Mouse (Mus musculus) gastrocnemius, postnatal 4 days (tissue): ENCODE results near the gene Fcrl1. TPM values are rescaled to one million over a fixed set of nuclear protein-coding genes. Genes with fewer than 3 reads are reported as not detected.
"Not testable (repeated sequence)": the region's sequence is repeated elsewhere in the genome, so short reads cannot be mapped to it uniquely, and the experiment has no call there.

Experiments used
- DNase-seq, 2 experiments: peaks; one replicate each; pipeline ENCODE4 v3.0.0; 2021 to 2022; ENCODE audit warnings: low spot score in 2 of 2, mixed read lengths in 2 of 2
- long read RNA-seq, 2 experiments: library from polyadenylated mRNA; stranded (forward); transcript quantifications; one replicate each; pipeline ENCODE4 v2.0.0; 2021
- total RNA-seq, 2 experiments: library from RNA; stranded (reverse); gene quantifications; 2 replicates each; pipeline ENCODE4 v1.2.3; 2021

Fcrl1 gene
- total RNA-seq = under 1 TPM in 1 of 2 experiments, not detected in 1; 0.21 TPM
- long read RNA-seq, experiment 1 = 0 reads
- long read RNA-seq, experiment 2 = 0 reads

DNA sequence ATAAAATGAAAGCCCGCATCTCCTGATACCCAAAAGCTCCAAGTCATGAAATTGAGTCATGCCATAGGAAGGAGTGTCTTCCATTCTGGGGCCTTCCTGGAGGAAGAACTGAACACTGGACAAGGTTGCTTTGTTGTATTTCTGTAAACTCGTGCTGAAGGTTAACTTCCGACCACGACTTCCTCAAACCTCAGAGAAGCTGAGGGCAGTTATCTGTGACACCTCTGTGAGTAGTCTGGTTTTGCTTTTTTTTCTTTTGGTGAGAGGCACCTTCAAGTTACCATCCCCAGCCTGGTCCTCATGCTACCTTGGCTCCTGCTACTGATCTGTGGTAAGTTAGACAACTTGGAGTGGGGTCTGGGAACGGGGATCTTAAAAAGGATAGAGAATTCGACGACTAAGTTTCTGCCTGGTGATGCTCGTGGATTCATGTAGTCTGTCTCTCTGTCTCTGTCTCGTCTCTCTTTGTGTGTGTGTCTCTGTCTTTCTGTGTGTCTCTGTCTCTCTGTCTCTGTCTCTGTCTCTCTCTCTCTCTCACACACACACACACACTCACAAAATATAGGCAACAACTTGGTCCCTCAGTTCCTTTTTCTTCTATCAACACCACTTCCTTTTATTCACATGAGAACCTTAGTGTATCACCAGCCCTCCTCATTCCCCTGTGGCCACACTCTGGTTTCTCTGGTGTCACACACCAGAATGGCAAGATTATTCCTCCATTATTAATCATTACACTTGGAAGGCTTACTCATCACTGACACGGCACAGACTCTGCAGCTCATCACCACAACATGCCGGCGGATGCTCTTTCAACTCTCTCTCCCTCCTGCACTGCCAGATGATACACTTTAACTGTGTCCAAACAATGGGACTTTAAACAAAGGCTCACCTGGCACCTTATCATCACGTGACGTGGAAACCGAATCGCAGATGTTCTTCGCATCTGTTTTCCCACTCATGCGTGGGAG lies at the start of gene Fcrl1:
Gene Fcrl1 (plus strand): TSS at position 193 of the 971 bp plus-strand sequence.
- no peak for DNase-seq

DNA sequence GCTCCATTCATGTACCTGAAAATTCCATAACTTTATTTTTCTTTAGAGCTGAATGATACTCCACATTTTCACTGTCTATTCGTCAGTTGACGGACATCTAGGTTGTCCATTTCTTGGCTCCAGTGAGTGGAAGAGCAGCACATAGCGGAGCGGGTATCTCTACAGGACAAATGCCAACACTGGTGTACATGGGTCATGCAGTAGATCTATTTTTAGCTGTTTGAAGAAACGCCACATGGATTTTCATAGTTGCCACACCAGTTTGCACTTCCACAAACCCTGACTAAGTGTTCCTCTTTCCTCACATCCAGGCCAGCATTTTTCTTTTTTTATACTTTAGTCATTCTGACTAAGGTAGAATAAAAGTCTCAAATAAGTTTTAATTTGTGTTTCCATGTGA lies 38.3 kb upstream of the Fcrl1 start:
- no peak for DNase-seq

DNA sequence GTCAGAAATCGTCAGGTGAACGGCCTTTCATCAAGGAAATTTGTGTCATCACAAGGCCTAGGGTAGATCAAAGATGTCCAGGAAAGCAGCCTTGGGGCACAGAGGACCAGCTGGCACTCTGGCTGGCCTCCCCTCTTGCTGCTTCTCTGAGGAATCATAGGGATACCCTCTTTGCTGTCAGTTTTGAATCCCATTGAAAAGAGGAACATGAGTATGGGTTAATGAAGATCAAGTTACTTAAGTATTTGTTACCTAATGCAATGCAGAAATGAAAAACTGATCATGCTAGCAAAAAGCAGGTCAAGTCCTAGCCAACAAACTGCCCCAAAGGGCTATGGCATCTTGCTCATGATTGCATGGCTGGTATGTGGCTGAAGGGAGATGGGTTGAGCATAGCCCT lies 25.2 kb upstream of the Fcrl1 start:
- not testable (repeated sequence) for DNase-seq

DNA sequence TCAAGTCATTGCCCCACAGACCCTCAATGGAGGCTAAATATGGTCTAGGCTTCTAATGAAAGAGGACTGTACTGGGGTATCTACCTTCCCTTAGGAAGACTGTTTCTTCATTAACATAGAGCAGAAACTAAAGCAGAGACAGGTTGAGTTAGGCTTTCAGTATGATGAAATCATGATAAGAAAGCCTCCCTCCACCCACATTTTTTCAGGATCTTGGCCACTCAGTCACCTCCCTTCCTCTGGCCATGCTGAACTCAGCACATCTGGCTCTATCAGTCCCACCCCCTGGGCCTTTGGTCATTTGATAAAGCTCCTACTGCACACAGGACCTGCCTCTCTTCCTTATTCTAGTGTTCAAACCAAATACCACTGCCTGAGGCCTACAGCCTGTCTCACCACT lies 18.6 kb upstream of the Fcrl1 start, which contains the start of gene Cd5l:
Gene Cd5l (plus strand): TSS at position 301 of the 400 bp plus-strand sequence.
- DNase-seq = no peak

DNA sequence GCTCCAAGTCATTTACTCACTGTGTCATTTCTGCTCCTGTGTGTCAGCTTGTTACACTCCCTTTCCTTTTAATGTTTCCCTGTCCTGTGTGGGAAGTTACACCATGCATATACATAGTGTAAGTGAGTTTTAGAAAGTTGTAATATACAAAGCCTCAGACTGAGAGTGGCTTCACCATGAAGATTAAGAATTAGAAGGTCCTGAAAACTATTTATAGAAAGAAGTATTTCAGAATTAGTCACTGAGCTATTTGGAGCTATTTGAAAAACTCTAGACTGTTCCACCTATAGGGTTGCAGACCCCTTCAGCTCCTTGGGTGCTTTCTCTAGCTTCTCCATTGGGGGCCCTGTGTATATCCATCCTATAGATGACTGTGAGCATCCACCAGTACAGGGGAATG lies 17.0 kb upstream of the Fcrl1 start:
- DNase-seq = no peak

DNA sequence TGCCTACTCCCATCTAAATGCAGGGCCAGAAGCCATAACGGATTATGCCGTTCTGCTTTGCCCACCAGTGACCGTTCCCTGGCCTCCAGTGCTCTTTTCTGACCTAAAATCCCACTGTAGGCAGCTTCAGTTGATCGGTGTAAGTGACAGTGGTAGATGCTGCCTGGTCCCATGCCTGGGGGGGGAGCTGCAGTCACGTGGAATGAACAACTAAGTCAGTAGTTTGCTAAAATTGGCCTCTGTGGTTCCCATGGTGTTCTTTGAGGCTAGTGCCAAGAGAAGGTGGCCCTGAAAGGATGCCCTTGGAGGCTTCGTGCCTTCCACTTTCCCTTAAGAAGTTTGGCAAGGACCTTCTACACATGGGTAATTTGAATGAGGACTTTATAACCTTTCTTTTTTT lies 15.7 kb upstream of the Fcrl1 start:
- DNase-seq = no peak

DNA sequence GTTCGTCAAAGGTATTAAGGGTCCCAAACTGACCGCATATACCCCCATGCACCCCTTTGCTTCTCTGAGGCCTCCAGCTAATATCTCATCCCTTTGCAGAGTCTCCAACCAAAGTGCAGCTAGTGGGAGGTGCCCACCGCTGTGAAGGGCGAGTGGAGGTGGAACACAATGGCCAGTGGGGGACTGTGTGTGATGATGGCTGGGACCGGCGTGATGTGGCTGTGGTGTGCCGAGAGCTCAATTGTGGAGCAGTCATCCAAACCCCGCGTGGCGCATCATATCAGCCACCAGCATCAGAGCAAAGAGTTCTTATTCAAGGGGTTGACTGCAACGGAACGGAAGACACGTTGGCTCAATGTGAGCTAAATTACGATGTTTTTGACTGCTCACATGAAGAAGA lies 10.5 kb upstream of the Fcrl1 start:
- no peak for DNase-seq

DNA sequence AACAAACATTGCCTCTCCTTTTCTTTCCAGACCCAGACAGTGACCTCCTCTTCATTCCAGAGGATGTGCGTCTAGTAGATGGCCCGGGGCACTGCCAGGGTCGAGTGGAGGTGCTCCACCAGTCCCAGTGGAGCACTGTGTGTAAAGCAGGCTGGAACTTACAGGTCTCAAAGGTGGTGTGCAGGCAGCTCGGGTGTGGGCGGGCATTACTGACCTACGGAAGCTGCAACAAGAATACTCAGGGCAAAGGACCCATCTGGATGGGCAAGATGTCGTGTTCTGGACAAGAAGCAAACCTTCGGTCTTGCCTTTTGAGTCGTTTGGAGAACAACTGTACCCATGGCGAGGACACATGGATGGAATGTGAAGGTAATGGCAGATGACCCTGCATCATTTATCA lies 8.7 kb upstream of the Fcrl1 start:
- no peak for DNase-seq

DNA sequence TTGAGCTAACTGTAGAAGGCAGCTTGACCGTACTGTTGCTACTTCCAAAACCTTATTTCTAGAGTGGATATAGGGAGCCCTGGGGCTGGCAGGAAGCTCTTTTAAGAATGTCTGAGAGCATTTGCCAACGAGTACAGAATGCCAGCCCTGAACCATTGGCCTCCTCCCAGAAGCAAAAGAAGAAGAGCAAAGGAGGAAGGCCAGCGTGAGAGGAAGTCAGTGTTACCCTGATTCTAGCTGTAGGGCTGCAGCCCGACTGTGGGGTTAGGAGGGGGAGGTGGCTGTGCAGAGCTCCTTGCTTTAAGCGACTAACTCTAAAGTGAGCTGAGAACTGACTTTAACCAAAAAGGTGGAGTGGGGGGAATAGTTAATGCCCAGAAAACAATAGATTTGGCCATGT lies 7.0 kb upstream of the Fcrl1 start:
- no peak for DNase-seq

DNA sequence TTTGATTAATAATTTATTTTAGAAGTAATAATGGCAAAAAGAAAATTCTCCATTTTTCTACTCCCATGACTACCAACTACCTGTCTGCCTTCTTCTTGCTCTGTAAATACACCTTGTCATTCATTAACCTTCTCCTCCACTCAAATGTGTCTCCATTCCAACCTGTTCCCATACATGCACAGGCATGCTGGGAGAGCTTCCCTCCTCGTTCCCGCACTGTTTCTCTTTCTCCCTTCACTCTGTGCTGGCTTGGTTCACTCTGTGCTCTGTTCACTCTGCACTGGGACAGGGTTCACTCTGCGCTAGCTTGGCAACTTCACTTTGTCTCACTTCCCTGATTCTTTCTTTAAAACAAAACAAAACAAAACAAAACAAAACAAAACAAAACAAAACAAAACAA lies 1.0 kb downstream of the Fcrl1 start:
- no peak for DNase-seq

DNA sequence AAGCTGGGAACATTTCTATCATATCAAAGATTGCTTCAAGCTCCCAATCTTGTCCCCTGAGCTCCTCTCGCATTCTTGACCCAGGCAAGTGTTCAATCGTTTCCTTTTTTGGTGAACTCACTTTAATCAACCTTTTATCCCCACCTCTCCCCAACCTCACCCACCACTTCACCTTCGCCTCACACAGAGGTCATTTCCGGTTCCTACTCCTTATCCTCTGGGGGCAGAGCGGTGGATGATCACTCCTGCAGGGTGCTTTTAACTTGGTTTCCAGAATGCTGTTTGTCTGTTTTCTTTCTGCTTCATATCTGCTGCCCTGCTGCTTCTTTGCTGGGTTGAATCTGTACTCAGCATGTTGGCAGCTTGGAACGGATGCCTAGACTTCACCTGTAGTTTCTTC lies 1.5 kb downstream of the Fcrl1 start:
- DNase-seq = no peak

DNA sequence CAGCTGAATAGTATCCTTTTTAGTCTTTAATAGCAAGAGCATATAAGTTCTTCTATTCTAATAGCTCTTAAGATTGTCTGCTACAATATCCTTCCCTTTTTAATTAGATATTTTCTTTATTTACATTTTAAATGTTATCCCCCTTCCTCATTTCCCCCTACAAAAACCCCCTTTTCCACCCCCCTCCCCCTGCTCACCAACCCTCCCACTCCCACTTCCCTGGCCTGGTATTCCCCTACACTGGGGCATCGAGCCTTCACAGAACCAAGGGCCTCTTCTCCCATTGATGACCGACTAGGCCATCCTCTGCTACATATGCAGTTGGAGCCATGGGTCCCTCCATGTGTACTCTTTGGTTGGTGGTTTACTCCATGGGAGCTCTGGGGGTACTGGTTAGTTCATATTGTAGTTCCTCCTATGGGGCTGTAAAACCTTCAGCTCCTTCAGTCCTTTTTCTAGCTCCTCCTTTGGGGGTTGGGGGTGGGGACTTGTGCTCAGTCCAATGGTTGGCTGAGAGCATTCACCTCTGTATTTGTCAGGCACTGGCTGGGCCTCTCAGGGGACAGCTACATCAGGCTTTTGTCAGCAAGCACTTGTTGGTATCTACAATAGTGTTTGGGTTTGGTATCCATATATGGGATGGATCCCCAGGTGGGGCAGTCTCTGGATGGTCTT lies 3.6 kb downstream of the Fcrl1 start:
- DNase-seq = not testable (repeated sequence)

DNA sequence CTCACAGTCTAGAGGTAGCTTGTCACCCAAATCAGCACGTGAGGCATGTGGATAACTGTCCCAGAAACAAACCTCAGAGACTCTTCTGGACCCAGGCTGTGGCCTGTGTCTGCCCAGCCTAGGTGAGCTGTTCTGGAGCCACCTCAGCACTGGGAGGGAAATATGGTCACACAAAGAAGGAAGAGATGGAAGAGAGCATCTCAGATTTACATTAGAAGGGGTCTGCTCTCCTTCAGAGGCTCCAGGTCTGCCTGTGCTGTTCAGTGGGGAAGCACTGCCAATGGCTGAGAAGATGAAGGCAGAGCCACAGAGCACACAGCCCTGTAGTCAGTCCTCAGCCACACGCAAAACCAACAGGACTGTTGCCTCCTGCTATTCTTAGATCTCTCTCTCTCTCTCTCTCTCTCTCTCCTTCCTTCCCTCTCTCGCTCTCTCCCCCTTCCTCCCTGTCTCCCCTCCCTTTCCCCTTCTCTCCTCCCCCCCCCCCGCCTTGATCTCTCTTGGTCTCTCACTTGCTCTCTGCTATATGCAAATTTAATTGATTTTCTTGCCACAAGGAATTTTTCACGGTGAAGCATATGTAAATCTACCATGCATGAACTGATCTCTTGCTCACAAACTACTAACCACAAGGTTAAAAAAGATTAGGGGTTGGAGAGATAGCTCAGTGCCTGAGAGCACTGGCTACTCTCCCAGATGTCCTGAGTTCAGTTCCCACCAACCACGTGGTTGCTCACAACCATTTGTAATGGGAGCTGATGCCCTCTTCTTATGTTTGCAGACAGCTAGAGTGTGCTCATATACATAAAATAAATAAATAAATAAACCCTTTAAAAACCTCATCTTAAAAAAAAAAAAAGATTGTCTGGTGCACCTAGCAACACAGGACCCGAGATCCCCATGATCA lies 5.9 kb downstream of the Fcrl1 start:
- no peak for DNase-seq

DNA sequence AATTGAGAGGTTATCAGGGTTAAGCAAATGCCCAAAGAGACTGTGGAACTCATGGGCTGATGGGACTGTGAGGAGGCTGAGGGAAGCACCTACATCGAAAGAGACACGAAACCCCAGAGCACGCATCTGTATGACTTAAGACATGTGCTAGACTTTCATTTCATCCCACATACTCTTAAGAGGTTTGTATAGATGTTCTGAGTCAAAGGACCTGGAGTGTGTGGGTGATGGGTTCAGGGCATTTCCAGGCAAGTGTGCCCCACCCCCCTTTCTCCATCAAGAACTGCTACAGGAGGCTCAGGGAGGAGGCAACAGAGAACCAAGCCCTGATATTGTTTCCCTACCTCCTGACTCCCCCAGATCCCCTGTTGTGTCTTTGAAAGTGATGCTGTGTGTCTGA lies 7.1 kb downstream of the Fcrl1 start:
- DNase-seq = no peak

DNA sequence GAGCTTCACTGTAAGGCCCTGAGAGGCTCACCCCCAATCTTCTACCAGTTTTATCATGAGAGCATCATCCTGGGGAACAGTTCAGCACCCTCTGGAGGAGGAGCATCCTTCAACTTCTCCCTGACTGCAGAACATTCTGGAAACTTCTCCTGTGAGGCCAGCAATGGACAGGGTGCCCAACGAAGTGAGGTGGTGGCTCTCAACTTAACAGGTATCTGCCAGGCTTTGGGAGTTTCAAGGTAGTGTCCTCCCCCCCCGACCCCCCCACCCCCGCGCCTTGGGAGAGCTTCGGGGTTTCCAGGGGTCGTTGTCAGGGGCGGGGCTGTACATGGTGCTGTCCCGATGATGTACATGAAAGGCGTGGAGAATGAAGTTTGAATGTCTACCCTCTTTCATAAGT lies 8.9 kb downstream of the Fcrl1 start:
- DNase-seq = no peak

DNA sequence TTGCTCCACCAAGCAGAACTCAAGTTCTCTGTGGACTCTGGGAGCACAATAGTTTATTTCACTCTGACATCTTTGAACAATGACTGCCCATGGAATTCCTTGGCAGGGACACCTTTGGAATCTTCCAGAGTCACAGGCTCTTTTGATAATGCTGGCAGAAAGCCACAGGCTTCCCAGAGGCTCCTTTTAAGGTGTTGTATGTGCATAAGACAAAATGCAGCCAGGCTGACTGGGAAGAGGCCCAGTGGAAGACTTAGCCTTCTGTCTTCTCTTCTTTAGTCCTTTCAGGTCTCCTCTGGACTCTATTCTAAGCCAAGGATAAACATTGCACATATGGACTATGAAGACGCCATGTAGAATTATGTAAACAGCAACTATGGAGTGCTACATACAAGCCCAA lies 14.7 kb downstream of the Fcrl1 start:
- no peak for DNase-seq

DNA sequence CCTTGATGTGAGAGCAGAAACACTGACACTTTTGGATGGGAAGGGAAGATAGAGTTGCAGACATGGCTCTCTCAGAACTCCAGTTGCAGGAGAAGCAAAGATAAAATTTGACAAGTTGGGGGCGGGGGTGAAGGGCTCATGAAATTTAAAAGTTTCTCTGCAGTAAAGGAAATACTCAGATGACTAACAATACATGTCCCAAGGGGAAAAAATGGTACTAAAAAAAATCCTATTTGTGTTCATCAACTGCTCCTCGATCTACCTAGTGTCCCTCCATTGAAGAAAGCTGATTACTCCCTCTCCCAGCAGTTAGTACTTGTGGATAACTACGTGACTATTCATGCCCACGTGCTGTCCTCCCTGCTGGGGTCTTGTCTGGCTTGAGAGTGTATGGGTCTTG lies 22.6 kb downstream of the Fcrl1 start:
- DNase-seq = no peak

DNA sequence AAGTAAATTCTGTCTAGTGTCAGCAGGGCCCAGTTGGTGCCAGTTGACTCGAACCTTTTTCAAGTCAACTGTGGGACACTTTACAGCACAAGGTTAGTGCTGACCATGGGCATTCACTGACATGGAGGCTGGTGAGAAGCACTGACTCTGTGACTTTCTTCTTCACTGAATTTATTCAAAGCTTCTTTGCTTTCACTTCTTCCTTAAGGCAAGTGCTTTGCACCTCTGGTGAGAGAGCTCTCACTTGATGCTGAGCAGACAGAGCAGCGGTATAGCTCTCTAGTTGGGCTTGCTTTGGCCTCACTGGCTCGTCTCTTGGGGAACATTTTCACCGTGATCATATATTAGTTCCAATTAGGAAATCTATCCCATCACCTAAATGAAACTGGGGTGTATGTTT lies 23.7 kb downstream of the Fcrl1 start:
- no peak for DNase-seq

DNA sequence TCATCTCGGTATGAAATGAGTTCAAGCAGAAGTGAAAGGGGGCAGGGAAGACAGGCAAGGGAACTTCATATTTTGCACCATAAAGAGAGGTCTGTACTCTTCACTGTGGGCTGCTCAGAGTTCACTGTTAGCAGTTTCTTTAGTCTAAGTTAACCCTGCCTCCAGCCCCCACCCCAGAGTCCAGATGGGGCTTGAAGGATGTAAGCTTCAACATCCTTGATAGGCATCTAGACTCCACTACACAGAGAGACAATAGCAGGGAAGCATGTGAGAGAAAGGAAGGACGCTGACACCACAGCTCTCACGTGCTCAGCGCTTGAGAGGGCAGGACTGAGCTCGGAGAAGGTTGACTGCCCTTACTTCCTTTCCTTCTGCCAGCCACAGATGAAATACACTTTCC lies 25.1 kb downstream of the Fcrl1 start:
- no peak for DNase-seq

DNA sequence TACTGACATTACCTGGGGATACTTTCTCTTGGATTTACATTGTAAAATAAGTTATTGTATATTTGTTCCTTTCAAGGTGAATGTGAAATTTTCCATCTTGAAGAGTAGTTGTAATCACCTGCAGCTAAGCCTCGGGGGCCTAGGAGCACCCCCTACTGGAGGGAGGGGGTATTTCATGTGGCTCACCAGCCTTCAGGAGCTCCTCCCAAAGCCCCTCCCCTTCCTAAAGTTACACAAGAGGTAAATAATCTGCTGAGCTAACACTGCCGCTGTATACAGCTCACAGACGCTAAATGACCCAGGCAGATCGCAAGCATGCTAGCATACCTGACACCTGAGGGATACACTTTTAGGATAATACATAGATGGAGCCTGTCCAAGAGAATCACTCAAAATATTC lies 32.0 kb downstream of the Fcrl1 start:
- no peak for DNase-seq

DNA sequence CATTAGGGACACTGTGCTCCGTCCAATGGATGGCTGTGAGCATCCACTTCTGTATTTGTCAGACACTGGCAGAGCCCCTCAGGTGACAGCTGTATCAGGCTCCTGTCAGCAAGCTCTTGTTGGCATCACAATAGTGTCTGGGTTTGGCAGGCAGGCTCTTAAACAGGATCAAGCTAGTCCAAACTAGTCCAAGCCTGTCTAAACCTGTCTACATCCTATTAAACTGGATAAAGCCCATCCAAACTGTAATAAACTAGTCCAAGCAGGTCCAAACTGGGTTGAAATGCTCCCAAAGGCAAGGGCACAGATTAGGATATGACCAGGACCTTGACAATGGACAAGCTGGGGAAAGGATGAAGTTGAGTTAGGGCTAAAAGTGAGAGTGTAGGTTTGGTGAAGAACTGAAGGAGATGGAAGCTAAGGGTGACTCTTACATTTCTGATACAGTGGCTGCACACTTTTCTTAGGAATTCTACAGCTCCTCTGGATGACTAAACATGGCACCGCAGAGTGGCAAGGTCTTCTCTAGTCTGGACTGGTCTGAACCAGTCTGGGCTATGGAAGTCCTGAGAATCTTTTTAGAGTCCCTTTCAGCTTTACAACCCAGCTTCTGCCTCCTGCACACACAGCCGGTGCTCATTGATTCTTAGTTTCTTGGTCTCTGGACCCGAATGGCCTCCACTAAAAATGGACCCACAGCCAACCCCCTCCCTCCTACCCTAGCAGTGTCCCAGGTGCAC lies 33.2 kb downstream of the Fcrl1 start:
- no peak for DNase-seq
